Mouse (Mus musculus) C3H10T1/2 (cell line): ENCODE measurements around the gene Mcm10. TPM values are rescaled to one million over a fixed set of nuclear protein-coding genes. Genes with fewer than 3 reads are reported as not detected.

Source experiments
- polyA plus RNA-seq, 2 experiments: library from polyadenylated mRNA; unstranded; fragments of >200 nt; fragmentation: generic; extraction: Trizol; gene quantifications; one replicate each; pipeline ENCODE4 v1.2.1; 2012; ENCODE audit warnings: missing spikeins in 2 of 2

Gene Mcm10
- polyA plus RNA-seq, result 10 to 100 TPM in 1 of 2 experiments, 1 to 10 TPM in 1; 6.7 to 15.1 TPM

GRCm38 (mm10) chr2:5012491-5013324 lies at the start of gene Mcm10:
Mcm10 (minus strand) TSS chr2:5012791.

GRCm38 (mm10) chr2:4975807-4976206 lies 36.8 kb downstream of the Mcm10 start, which contains the start of gene Ucma:
Ucma (plus strand) TSS chr2:4976122.

Other genes with a start within 250 kb of the Mcm10 start
- 10 to 100 TPM in 1 of 2 experiments, 1 to 10 TPM in 1; 7.1 to 22.4 TPM for gene Sephs1, start 131.2 kb downstream of the Mcm10 start, polyA plus RNA-seq
- gene Phyh, start 93.8 kb downstream of the Mcm10 start, polyA plus RNA-seq, result under 1 TPM; 0.02 to 0.99 TPM
- gene Ucma, start 36.7 kb downstream of the Mcm10 start, polyA plus RNA-seq, result under 1 TPM in 1 of 2 experiments, not detected in 1; 0.57 TPM
- 1 to 10 TPM; 2.9 to 9.1 TPM for gene Optn, start 51.3 kb upstream of the Mcm10 start, polyA plus RNA-seq
- under 1 TPM; 0.01 to 0.04 TPM for gene Ccdc3, start 125.0 kb upstream of the Mcm10 start, polyA plus RNA-seq